Mouse (Mus musculus): ENCODE measurements around the gene Lrrc8d. TPM values are rescaled to one million over a fixed set of nuclear protein-coding genes. Genes with fewer than 3 reads are reported as not detected.

Lrrc8d gene
- 10 to 100 TPM; 53.8 to 58.3 TPM for total RNA-seq (2021)
- long read RNA-seq, experiment 1, transcript Lrrc8d-201 (3 exons, 3,923 nt): major isoform, 21 of 38 reads
- long read RNA-seq, experiment 1, partial matches to known transcripts: 10 of 38 reads
- long read RNA-seq, experiment 1, other reads (novel, unspliced or antisense): 2 of 38 reads
- long read RNA-seq, experiment 2, transcript Lrrc8d-201 (3 exons, 3,923 nt): major isoform, 22 of 40 reads
- long read RNA-seq, experiment 2, partial matches to known transcripts: 0 of 40 reads
- long read RNA-seq, experiment 2, other reads (novel, unspliced or antisense): 14 of 40 reads

- DNase-seq (ENCODE audit: low spot score in 2 of 2): peak; percentile 85 to 91
These were observed at the start of gene Lrrc8d for GRCm38 (mm10) chr5:105699141-105700069. TSS of gene Lrrc8d (plus strand) at chr5:105699969.

GRCm38 (mm10) chr5:105650728-105651479, 48.9 kb upstream of the Lrrc8d start:
- DNase-seq (ENCODE audit: low spot score in 2 of 2): no peak

GRCm38 (mm10) chr5:105651561-105651991, 48.2 kb upstream of the Lrrc8d start:
- no peak for DNase-seq (ENCODE audit: low spot score in 2 of 2)

- peak; percentile 83 to 86 for DNase-seq (ENCODE audit: low spot score in 2 of 2)
These were observed 45.3 kb upstream of the Lrrc8d start for GRCm38 (mm10) chr5:105654237-105655063.

DNA sequence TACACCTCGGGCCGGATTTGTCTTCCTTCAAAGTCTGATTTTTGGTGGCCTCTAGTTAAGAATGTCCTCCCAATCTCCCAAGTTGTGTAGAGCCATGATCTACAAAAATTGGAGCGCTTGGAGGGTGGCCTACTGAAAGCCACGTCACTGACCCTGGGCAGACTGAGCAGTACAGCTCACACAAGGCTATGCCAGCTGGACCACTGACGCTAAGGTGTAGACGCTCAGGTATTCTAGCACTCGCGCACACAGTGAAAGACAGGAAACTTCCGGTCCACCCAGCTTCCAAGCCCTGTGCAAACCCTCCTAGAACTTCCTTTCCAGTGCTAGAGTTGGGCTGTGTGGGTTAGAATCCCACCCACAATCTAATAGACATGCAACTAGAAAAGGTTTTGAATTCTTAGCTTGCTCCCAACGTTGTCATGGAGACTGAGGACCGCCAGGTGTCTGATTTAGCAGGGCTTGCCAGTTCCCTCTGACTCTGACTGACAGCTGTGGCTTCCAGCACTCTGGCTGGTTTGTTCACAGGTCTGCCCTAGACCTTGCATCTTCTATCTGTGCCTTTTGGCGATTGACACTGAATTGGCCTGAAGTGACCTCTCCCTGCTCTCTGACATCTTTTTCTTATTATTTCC, 44.6 kb upstream of the Lrrc8d start:
- peak; percentile 17 to 46 for DNase-seq (ENCODE audit: low spot score in 2 of 2)

- DNase-seq (ENCODE audit: low spot score in 2 of 2): no peak
These were observed 37.9 kb upstream of the Lrrc8d start for GRCm38 (mm10) chr5:105661894-105662293.

DNA sequence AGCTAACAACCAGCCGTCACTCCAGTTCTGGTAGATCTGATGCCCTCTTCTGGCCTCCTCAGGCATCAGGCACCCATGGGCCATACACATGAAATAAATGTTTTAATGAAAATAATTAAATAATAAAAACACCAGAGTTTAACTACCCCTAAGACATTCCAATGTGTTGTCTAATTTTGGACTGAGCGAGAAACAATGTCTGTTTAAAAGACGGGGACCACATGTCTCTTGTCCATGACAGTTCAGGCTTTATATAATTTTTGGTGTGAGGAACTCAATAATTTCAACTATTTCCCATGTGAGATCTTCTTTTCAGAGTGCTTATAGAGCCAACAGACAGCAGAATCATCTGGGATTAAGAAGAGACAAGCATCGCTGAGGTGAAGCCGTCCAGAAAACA, 32.8 kb upstream of the Lrrc8d start:
- DNase-seq (ENCODE audit: low spot score in 2 of 2): no peak

- DNase-seq (ENCODE audit: low spot score in 2 of 2): no peak
These were observed 32.4 kb upstream of the Lrrc8d start for GRCm38 (mm10) chr5:105667411-105667810.

- no peak for DNase-seq (ENCODE audit: low spot score in 2 of 2)
These were observed 30.7 kb upstream of the Lrrc8d start for GRCm38 (mm10) chr5:105669086-105669485.

DNA sequence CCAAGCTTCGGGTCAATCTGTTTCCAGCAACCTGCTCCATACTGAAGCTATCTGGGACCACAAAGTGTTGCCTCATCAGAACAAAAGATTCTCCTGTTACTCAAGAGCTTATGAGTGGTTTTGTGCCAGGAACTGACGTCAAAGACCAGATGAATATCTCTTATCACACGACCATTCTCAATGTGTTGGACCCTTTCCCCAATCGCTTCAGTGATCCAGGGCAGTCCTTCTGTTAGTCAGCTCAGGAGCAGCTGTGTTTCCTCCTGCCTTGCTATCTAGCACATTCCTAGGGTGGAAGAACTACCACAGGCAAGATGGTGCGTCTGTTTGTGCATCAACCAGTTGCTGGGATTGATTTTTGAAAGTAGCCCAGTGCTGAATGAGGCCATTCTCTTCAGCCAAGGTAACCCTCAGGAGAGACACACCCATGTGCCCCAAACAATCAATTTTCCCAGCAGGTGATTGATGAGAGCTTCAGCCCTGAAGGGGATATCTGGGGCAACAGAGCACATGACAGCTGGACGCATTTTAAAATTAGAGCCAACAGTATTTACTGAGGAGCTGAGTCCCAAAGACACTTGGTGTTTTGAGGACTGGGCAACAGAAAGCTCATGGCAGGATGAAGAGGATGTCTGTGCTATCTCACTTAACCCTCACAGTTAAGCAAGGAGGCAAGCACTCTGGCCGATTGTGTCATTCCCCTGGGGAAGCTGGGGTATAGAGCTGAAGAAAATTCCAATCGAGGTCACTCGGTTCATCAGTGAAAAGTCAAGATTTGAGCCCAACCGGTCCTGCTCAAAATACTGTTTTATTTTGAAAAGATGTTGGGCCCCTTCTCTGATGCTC, 30.0 kb upstream of the Lrrc8d start:
- peak; percentile 25 to 59 for DNase-seq (ENCODE audit: low spot score in 2 of 2)

GRCm38 (mm10) chr5:105672332-105672731, 27.4 kb upstream of the Lrrc8d start:
- no peak for DNase-seq (ENCODE audit: low spot score in 2 of 2)

DNA sequence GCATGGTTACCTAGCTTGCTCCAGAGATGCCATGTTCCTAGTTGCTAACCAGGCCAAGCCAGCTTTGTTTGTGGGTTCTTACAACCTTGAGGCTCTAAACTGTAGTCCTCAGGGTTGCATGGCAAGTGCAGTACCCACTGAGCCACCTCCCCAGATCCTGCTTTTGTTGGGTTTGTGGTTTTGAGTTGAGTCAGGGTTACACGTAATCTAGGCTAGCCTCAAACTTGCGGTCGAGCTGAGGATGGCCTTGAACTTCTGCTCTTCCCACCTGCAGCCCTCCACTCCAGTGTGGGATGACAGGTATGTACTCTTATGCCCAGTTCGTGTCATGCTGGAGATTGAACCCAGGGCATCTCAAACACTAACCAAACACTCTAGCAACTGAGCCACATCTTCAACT, 24.3 kb upstream of the Lrrc8d start:
- DNase-seq (ENCODE audit: low spot score in 2 of 2): no peak

DNA sequence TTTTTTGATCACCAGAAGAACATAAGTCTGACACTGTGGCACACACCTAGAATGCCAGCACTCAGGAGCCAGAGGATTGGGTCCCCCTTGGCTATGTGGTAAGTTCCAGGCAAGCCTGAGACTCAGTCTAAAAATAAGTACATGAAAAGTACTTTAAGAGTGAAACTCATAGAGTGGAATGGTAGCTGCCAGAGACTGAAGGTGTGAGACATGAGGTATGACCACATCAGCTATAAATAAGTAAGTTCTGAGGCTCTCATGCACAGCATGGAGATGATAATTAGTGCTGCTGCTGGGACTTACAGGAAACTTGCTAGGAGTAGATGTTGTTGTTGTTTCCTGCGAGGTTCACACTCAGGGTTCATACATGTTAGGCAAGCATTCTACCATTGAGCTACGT, 22.7 kb upstream of the Lrrc8d start:
- no peak for DNase-seq (ENCODE audit: low spot score in 2 of 2)

DNA sequence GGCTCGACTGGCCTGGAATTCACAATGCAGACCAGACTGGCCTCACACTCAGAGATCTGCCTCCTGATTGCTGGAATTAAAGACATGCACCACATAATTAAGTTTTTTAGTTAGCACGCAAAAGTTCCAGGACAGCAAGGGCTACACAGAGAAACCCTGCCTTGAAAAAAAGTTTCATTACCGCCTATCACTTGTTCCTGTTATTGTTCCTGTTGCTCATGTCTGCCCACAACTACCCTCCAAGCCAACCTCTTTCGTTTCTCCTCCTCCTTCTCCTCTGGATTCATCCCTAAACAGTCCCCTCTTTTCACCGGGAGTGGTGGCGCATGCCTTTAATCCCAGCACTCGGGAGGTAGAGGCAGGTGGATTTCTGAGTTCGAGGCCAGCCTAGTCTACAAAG, 21.5 kb upstream of the Lrrc8d start:
- DNase-seq (ENCODE audit: low spot score in 2 of 2): no peak

DNA sequence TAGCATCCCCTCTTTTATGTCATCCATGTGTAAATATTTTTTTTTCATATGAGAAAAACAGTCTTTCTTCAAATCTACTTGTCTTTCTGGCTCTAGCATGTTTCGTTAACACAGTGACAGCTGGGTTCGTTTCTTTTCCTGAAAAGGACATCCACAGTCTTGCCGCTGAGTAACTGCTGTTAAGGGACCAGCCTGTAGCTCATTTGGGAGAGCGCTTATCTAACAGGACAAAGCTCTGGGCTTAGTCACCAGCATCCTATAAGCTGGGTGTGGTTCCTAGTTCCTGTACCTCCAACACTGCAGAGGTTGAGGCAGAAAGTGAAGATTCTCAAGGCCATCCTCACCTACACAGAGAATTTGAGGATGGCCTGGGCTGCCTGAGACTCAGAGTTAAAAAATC, 20.5 kb upstream of the Lrrc8d start:
- no peak for DNase-seq (ENCODE audit: low spot score in 2 of 2)

DNA sequence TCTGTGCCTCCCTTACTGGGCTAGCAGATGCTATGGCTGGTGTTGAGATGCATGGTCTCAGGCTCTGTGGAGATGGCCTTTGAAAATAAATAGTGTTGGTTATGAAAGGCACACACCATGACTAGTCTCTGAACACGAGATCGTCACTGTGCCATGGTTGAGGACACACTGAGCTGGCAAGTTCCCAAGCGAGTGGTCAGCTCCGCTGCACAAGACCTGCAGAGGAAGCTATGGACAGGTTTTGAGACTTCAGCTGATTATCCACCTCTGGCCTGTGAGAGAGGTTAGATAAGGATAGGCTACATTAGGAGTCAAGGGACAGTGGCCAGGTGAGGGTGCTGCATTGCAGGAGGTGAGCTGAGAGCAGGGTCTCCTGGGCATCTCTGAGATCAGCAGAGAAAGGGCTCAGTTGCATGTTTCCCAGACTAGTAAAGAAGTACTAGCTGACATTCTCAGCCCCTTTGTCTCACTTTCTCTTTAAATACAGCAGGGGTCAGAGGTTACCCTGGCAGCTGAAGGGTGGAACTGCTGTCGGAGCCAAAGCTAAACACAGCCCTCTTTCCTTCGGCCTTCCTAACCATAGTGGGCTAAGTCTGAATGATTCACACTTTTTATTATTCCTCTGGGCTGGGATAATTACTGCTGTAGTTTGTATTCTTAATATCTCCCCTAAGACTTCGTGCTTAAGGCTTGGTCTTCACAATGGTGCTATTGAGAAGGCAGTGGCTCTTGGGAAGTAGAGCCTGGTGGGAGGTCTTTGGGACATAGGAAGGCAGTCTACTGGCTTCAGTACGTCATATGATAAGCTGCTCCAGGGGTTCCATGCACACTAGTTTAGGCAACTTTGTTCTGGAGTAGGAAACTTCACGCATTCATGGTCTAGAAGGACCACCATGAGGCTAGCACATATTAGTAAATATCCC, 19.6 kb upstream of the Lrrc8d start:
- no peak for DNase-seq (ENCODE audit: low spot score in 2 of 2)

DNA sequence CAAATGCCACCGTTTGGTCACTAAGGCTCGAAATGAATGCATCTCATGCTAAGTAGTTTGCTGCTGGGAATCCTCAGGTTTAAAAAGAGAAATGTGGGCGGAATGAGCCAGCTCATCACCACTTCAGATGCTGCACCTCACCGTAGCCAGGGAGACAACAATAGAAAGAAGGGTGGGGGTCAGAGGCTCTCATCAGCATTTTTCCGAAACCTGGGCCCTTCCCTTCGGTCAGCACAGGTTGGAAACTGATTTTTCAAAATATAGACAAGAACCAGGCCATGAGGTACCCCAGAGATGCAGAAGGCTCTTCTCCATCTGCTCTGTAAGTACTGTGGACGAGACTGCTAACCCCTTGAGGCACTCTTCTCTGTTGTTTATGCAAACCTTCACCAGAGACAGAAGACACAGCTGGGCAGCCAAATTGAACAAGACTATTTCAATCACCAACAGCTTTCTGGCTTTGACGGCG, 17.6 kb upstream of the Lrrc8d start:
- no peak for DNase-seq (ENCODE audit: low spot score in 2 of 2)

- no peak for DNase-seq (ENCODE audit: low spot score in 2 of 2)
These were observed 15.8 kb upstream of the Lrrc8d start for GRCm38 (mm10) chr5:105683912-105684350.
